Mouse (Mus musculus) macrophage (primary cell): ENCODE results near the gene Tiam1. TPM values are rescaled to one million over a fixed set of nuclear protein-coding genes. Genes with fewer than 3 reads are reported as not detected.

Experiments
- H3K27ac ChIP-seq: fragments of 350-480 bp; formaldehyde crosslinking; 2 replicates; pipeline ENCODE4 v1.9.0; 2021
- H3K36me3 ChIP-seq: fragments of 350-480 bp; formaldehyde crosslinking; 2 replicates; pipeline ENCODE4 v1.9.0; 2021; ENCODE audit errors: inconsistent target
- H3K4me3 ChIP-seq: fragments of 350-480 bp; formaldehyde crosslinking; 2 replicates; pipeline ENCODE4 v1.9.0; 2021; ENCODE audit errors: inconsistent target
- H3K79me2 ChIP-seq: fragments of 350-480 bp; formaldehyde crosslinking; 2 replicates; pipeline ENCODE4 v1.9.0; 2021; ENCODE audit errors: inconsistent target
- WGBS: methylation state at CpG from one replicate; pipeline ENCODE4 v1.1.7; 2026; ENCODE audit warnings: inconsistent platforms; ENCODE audit not compliant: missing documents; 5-methylcytosine and 5-hydroxymethylcytosine counted together
- polyA plus RNA-seq: library from polyadenylated mRNA; stranded (reverse); fragments of 250-400 nt; gene quantifications from 3 replicates; pipeline ENCODE4 v1.2.4, GENCODE M21; 2018; ENCODE audit warnings: inconsistent platforms

The Tiam1 gene
- polyA plus RNA-seq, 1 experiment from 2014 or later, result 3.5 TPM

DNA sequence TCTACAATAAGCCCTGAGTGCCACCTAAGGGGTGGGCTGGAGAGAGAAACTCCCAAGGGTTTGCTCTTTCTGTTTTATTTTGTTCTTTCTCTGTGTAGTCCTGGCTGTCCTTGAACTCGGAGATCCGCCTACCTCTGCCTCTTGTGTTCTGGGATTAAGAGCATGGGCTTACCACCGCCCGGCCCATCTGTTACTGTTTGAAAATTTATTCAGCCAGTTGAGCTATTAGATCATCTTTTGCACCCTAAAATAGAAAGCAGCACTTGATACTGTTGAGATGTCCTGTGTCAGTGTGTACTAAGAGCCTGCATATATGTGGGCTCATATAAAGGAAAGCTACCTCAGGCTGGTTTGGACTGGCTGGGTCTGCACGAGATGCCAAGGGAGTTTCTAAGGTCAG is 303.7 kb downstream of the Tiam1 start:
- no peaks in the 10 kb centered on the region for H3K79me2 ChIP-seq
- 96% methylated on average over 5 of the region's 5 CpGs for WGBS
- no peaks in the 10 kb centered on the region for H3K36me3 ChIP-seq
- H3K27ac ChIP-seq, result no peak overlapping the region
- H3K4me3 ChIP-seq, result no peak overlapping the region

DNA sequence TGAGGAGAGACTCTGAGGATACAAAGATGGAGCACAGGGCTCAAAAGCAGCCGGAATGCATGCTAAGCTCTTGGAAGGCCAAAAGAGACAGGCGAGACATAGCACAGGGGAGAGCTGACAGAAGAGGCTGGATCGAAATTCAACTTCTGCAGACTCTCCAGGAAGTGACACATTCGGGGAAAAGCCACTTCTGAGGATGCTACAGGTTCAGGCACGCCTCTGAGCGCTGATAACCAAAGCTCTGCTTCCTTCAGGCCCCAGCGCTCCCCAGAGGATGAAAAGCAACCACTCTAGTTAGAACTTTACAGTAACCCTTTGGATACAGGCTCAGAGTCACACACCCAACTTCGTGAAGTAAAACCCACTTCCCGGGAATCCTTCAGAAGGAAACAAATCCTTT is 306.5 kb downstream of the Tiam1 start:
- no peaks in the 10 kb centered on the region for H3K36me3 ChIP-seq
- no peak overlapping the region for H3K4me3 ChIP-seq
- no peak overlapping the region for H3K27ac ChIP-seq
- no peaks in the 10 kb centered on the region for H3K79me2 ChIP-seq
- WGBS, result 93% methylated on average over 9 of the region's 9 CpGs

DNA sequence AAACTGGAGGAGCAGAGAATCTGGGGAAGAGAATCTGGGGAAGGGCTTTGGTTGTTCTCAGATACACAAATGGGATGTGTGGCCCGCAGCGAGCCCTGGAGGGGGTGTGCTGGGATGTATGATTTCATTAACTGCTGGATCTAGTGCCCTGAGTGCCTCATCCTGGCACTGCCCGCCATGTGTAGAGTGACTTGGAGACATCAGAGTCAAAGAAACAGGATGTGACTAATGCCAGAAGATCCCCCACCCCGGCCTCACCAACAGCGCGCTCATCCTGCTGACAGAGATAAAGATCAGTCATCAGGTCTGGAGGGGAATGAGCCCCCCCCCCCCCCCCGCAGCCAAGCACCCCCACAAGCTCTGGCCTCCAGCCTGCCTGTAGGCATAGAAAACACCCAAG is 308.0 kb downstream of the Tiam1 start:
- no peaks in the 10 kb centered on the region for H3K79me2 ChIP-seq
- H3K4me3 ChIP-seq, result no peak overlapping the region
- 54% methylated on average over 6 of the region's 7 CpGs for WGBS
- H3K36me3 ChIP-seq, result no peaks in the 10 kb centered on the region
- H3K27ac ChIP-seq, result no peak overlapping the region

DNA sequence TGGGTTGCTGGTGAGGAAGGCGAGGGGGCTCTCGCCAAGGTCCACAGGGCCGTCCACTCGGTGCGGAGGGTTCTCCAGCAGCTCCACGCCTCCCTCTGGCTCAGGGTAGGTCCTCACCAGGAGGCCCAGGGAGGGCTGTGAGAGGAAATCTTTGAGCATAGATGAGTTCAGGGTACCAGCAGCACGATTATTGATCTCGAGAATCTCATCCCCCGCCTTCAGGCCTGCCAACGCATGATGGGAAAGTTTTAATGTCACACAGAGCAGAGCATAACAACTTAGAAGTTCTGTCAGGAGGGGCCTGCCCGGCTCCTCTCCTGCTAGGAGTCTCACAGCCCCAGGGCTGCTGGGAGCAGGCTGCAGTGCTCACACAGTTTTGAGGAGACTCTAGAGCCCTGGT is 310.6 kb downstream of the Tiam1 start:
- Histone ChIP-seq H3K79me2 (no peaks in the 10 kb centered on the region), H3K27ac (no peak overlapping the region), H3K36me3 (no peaks in the 10 kb centered on the region), H3K4me3 (no peak overlapping the region)
- whole genome bisulfite sequencing, result 94% methylated on average over 11 of the region's 11 CpGs

DNA sequence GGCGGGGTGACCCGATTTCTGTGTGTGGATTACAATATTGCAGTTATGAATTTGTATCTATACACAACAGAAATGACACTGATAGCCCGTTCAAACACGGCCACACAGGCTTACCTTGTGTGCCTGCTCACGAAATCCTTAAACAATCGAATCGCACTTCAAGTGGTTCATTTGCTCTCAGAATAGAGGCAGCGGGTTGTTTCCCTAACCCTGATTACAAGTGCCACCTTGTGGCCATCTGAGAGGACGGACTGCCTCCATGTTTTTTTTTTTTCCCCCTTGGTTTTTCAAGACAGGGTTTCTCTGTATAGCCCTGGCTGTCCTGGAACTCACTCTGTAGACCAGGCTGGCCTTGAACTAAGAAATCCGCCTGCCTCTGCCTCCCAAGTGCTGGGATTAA is 312.4 kb downstream of the Tiam1 start:
- WGBS, result 54% methylated on average over 10 of the region's 10 CpGs

DNA sequence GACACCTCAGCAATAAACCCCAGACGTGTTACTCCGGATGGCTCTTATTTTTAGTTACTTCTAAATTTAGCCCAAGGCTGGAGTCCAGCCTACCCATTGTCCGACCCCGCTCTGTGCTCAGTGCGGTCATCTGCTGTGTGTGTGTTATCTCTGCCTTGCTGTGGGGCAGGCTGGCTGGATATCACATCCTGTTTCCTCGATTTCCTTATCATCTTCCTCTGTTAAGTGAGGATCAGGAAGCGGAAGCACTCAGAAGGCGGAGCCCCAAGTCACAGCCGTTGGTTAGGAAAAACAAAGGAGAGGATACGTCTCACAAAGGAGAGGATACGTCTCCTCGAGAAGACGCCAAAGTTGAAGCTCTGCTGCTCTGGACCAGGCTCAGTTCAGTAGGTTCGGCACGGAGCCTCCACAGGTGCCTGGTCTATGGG is 313.3 kb downstream of the Tiam1 start:
- WGBS, result 93% methylated on average over 15 of the region's 15 CpGs
- H3K79me2 ChIP-seq, result no peaks in the 10 kb centered on the region
- H3K36me3 ChIP-seq, result no peaks in the 10 kb centered on the region
- H3K27ac ChIP-seq, result no peak overlapping the region
- H3K4me3 ChIP-seq, result no peak overlapping the region

More for the DNA sequence above, 312.4 kb downstream of the Tiam1 start:
- no peak overlapping the region for H3K27ac ChIP-seq
- no peaks in the 10 kb centered on the region for H3K36me3 ChIP-seq
- no peak overlapping the region for H3K4me3 ChIP-seq
- no peaks in the 10 kb centered on the region for H3K79me2 ChIP-seq

DNA sequence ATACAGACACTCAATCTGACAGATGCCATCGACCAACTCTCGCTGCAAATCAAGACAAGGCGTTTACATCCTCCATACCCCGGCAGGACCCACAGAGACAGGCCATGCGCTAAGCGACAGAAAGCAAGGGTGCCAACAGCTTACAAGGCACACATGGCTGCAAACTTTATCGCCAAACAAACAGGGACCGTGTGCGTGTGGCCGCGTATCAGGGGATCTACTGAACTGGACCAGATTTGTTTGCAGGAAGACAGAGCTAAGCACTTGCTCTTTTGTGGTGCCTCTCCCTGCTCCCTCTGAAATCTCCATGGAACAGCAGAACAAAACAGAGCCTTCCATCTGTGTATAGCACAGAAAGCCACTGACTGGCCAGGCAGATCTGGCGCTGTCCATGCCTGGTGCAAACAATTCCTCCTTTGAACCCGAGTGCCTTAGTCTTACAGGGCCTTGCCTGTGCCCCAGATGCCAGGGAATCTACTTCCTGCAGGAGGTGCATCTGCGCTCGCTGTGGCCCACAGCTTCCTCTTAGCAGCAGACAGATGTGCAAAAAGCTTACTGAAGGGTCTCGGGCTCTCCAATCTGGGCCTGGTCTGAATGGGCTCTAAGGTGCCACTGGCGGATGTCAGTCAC is 316.0 kb downstream of the Tiam1 start:
- Histone ChIP-seq H3K4me3 (no peak overlapping the region), H3K36me3 (no peaks in the 10 kb centered on the region), H3K79me2 (no peaks in the 10 kb centered on the region), H3K27ac (no peak overlapping the region)
- 74% methylated on average over 17 of the region's 17 CpGs for WGBS

DNA sequence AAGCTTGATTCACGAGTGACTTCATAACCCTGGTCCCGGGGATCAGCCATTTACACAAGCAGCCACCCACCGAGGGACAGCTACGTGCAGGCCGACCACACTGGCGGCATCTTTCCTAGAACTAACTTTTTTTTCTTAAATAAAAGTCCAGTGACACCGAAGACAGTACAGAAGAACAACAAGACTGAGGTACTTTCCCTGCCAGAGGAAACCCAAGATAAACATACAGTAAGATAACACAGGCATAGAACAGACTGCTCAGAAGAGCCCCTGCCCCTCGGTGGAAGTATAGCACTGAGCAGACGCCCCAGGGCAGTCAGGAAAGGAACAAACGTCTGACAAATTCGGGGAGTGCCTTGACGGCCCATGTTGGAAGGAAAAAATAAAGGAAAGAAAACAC is 317.7 kb downstream of the Tiam1 start:
- Histone ChIP-seq H3K27ac (no peak overlapping the region), H3K4me3 (no peak overlapping the region), H3K79me2 (no peaks in the 10 kb centered on the region), H3K36me3 (no peaks in the 10 kb centered on the region)
- WGBS, result 87% methylated on average over 12 of the region's 12 CpGs

DNA sequence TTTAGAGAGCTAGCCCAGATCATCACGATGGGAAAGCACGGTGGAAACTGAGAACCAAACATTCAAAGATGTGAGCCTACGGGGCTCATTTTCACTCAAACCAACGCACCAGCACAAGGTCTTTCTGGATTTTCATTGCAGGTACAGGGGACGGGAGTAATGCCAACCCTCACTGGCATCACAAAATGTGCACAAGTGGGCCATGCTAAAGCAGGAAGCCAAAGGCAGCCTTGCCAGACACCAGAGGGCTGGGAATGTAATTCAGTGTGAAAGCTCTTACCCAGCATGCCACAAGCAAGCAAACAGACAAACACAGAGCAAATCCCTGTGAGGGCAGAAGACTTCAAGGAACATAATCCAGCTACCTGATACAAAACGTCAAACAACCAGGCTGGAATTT is 320.7 kb downstream of the Tiam1 start:
- no peak overlapping the region for H3K4me3 ChIP-seq
- H3K27ac ChIP-seq, result no peak overlapping the region
- H3K36me3 ChIP-seq, result no peaks in the 10 kb centered on the region
- 85% methylated on average over 6 of the region's 6 CpGs for WGBS
- H3K79me2 ChIP-seq, result no peaks in the 10 kb centered on the region

DNA sequence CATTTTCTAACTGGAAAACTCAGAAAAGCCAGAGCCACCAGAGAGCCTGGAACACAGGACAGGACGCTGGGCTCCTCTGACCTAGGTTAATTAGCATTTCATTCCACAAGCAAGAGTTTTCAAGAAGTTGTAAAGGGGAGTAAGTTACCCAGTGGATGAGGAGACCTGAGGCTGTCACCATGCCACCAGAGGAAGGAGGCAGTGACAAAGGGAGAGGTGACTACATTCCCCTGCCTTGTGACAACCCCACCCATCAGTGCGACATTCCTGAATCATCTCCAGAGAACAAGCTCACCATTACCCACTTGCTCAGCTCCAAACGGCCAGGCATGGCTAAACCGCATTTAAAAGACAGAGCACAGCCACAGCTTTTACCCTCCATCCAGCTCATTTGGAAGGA is 324.9 kb downstream of the Tiam1 start:
- no peak overlapping the region for H3K27ac ChIP-seq
- H3K79me2 ChIP-seq, result no peaks in the 10 kb centered on the region
- WGBS, result 88% methylated on average over 4 of the region's 4 CpGs
- H3K36me3 ChIP-seq, result no peaks in the 10 kb centered on the region
- H3K4me3 ChIP-seq, result no peak overlapping the region

DNA sequence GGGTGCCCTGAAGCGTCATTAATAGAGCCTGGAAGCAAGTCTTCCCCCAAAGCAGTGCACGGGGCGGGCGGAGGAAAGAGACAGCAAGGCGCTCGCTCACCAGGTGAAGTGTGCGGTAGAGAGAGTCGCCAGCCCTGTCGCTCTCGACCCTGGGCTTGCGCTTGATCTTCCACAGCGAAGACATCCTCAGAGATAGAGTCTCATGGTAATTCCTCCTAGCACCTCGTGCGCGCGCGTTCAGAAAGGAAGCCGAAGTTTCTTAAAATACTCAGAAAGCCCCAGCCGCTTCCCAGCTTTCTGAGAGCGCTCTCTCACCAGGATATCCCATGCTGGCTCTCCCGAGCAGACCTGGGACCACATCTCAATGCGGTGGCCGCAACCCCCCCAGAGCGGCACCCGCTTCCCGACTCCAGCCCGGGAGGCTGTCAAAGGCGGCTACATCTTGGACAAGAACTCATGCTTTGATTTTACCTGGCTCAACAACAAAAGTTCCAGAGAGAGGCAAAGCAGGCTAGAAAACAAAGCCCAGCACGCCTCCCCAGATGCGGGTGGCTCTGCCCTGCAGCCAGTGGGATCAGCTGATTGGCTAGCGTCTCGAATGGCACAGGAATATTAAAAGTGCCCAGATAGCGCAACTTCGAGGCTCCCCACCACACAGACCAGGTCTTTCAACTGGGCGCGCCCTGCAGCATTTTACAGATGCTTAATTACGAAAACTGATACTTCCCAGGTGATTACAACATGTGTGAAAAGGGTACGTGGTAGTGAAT is 325.5 kb downstream of the Tiam1 start:
- H3K36me3 ChIP-seq, result no peaks in the 10 kb centered on the region
- H3K79me2 ChIP-seq, result no peaks in the 10 kb centered on the region
- no peak overlapping the region for H3K4me3 ChIP-seq
- no peak overlapping the region for H3K27ac ChIP-seq
- 59% methylated on average over 34 of the region's 38 CpGs for WGBS

DNA sequence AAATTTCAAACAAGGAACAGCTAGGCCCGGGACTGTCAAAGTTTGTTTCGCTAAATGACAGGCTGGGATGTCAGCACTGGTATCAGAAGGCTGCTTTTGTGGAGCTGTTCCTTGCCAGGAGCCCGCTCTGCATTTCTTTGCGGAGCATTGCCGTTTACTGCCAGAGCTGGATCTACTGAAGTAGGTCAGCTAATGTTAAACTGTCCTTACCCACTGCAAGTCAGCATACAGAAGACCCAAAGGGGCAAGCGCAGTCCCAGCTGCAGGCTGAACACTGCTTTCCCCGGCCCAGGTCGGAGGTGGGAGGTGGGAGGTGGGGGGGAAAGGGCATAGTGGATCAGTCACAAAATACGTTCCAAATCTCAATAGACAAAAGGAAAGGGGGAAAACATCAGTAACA is 326.3 kb downstream of the Tiam1 start:
- Histone ChIP-seq H3K36me3 (no peaks in the 10 kb centered on the region), H3K27ac (no peak overlapping the region), H3K4me3 (no peak overlapping the region), H3K79me2 (no peaks in the 10 kb centered on the region)
- 65% methylated on average over 9 of the region's 9 CpGs for WGBS

DNA sequence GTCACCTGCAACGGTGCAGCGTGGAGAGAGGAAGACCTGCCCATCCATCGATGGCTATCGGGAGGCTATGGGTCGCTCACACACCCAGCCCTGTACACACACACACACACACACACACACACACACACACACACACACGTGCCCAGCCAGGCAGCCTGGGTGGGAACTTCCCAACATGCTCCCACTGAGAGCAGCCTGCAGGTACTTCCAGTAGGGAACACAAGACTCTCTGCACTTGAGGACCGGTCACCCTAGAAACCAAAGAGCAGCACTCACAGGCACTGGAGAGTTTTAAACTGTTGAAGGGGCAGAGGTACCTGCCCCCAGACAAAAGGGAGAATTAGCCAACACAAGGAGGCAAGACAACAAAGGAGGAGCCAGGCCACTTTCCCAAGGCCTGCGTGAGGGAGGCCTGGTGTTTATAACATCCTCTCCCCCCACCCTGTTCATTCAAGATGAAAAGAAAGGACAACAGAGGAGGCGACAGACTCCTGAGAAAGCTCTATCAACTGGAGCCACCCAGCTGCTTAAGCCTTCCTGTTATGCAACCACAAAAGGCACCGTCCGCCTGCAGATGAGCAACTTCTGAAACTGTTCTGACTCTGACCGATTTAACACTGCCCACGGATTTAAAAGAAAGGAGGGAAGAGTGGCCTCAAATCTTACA is 326.9 kb downstream of the Tiam1 start:
- Histone ChIP-seq H3K27ac (no peak overlapping the region), H3K79me2 (no peaks in the 10 kb centered on the region), H3K36me3 (no peaks in the 10 kb centered on the region), H3K4me3 (no peak overlapping the region)
- WGBS, result 39% methylated on average over 10 of the region's 13 CpGs

DNA sequence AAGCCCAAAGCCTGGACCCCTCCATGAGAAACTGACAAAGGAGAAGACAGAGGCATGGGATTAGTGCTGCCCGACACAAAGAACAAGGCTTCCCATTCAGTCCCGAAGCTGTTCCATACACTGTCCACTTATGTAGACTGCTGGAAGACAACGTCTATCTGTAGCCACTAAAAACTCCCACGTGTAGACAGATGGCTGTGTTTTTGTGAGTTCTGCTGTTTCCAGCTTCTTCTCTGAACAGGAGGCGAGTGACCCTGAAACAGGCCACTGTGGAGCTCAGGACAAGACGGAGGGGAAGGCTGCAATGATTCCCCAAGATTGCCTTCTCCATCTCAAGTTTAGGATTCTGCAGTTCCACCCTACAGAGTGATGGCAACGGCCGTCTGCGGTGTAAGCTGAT is 330.0 kb downstream of the Tiam1 start:
- H3K79me2 ChIP-seq, result no peaks in the 10 kb centered on the region
- H3K4me3 ChIP-seq, result no peak overlapping the region
- no peaks in the 10 kb centered on the region for H3K36me3 ChIP-seq
- WGBS, result 98% methylated on average over 9 of the region's 9 CpGs
- no peak overlapping the region for H3K27ac ChIP-seq

DNA sequence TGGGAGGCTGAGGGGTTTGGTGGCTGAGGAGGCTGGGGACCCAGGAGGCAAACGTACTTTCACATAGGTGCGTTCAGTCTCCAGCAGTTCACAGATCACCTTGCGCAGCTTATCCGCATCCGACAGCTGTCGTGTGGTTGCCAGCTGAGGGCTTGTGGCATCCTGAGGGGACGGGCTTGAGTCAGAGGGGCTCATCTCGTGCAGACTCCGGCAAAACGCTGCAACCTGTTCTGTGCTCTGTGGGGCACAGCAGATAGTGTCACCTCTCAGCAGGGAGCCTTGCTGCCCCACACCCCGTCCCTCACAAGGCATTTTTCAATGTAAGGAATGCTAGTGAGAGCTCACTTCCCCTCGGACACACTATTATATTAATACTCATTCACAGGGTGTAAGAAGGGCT is 330.7 kb downstream of the Tiam1 start:
- no peaks in the 10 kb centered on the region for H3K79me2 ChIP-seq
- no peak overlapping the region for H3K27ac ChIP-seq
- no peaks in the 10 kb centered on the region for H3K36me3 ChIP-seq
- WGBS, result 96% methylated on average over 12 of the region's 12 CpGs
- H3K4me3 ChIP-seq, result no peak overlapping the region
